Comparison of ENCODE assay signal across 14 mouse cellular contexts in the genomic region with DNA sequence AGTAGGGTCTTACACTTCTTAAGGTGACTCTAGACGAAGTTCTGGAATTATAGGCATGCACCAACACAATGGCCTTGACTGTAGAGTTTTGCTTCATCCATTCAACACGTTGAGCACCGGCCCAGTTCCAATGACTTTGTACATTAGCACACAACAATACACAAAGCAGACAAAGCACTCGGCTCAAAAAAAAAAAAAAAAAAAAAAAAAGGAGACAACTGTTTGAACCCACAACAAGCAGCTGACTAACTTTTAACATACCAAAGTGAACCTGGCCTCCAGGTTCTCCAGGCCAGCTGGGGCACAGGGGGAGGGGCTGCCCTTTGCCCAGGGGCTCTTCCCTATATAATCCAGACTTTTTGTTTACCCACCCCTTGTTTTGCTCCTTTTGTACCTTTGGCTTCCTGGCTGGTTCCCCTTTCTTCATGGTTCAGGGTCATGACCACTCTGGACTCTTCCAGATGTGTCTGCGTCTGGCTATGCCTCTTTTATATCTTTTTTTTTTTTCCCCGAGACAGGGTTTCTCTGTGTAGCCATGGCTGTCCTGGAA. TPM values are rescaled to one million over a fixed set of nuclear protein-coding genes. Genes with fewer than 3 reads are reported as not detected.
DNase-seq lines count a peak whose midpoint lies in the region; ATAC-seq and TF ChIP-seq lines count a peak whose summit lies in the region.
"Had no signal": no experiment of that assay in that cellular context is flagged by ENCODE, and none has a peak within 500 bp of the region (broad histone marks: within the 10 kb centered on the region; RNA-seq: fewer than 3 reads in every experiment).

No protein-coding gene starts in this region.

- no peaks in the 10 kb centered on the region for H3K27me3 ChIP-seq in limb, embryonic 15.5 days
- H3K27me3 ChIP-seq in neural tube, embryonic 14.5 days (ENCODE audit: control insufficient read depth, insufficient read depth, low read length), result no peaks in the 10 kb centered on the region
- H3K27me3 ChIP-seq: heart, embryonic 15.5 days had no signal

- H3K36me3 ChIP-seq in limb, embryonic 15.5 days, result peaks cover 14% of the 10 kb centered on the region; the same call in 1 of the 2 replicates
- H3K36me3 ChIP-seq in neural tube, embryonic 14.5 days (ENCODE audit: control insufficient read depth, insufficient read depth, low read length), result peaks cover 11% of the 10 kb centered on the region; the same call in 1 of the 2 replicates

- ATAC-seq in limb, embryonic 15.5 days (ENCODE audit: insufficient number of reproducible peaks, low FRiP score, low TSS enrichment, low read depth), result no peak
- no peak for ATAC-seq in neural tube, embryonic 14.5 days (ENCODE audit: low read depth)

- H3K4me1 ChIP-seq in limb, embryonic 15.5 days, result peaks cover 21% of the 10 kb centered on the region
- H3K4me1 ChIP-seq in neural tube, embryonic 14.5 days (ENCODE audit: control insufficient read depth, insufficient read depth, low read length), result peaks cover 22% of the 10 kb centered on the region

- no peak overlapping the region for H3K4me3 ChIP-seq in left cerebral cortex, adult 2 months
- no peak overlapping the region for H3K4me3 ChIP-seq in limb, embryonic 15.5 days
- H3K4me3 ChIP-seq in neural tube, embryonic 14.5 days (ENCODE audit: low read depth, low read length), result no peak overlapping the region

- H3K9me3 ChIP-seq in limb, embryonic 15.5 days, result no peaks in the 10 kb centered on the region
- no peaks in the 10 kb centered on the region for H3K9me3 ChIP-seq in neural tube, embryonic 14.5 days (ENCODE audit: control insufficient read depth, low read length)
- H3K9me3 ChIP-seq: heart, embryonic 15.5 days had no signal

- H3K27ac ChIP-seq in left cerebral cortex, adult 2 months, result peak overlapping the region; percentile 94
- peak overlapping the region; percentile 98; the same call in 1 of the 2 replicates for H3K27ac ChIP-seq in limb, embryonic 15.5 days
- H3K27ac ChIP-seq in neural tube, embryonic 14.5 days (ENCODE audit: low read depth, low read length), result peak overlapping the region; percentile 98; the same call in 1 of the 2 replicates

- H3K4me2 ChIP-seq in limb, embryonic 15.5 days, result no peak overlapping the region; the same call in 1 of the 2 replicates
- H3K4me2 ChIP-seq in neural tube, embryonic 14.5 days (ENCODE audit: low read depth, low read length), result no peak overlapping the region

- DNase-seq in cerebellum, adult 9-10 months, result peak; percentile 67
- no peak for DNase-seq in cerebellum, adult 18-20 months
- no peak for DNase-seq in left cerebral cortex, adult 2 months (ENCODE audit: extremely low spot score in 1 of 2, low spot score in 2 of 2)
- no peak for DNase-seq in left cerebral cortex, postnatal 10 days (ENCODE audit: extremely low spot score in 1 of 2, low spot score in 2 of 2)
- DNase-seq in kidney, postnatal 36 days, result no peak
- DNase-seq in left cerebral cortex, adult 11 months (ENCODE audit: low spot score), result no peak
- DNase-seq: adrenal gland, adult 2 months; embryo, embryonic 11 days; layer of hippocampus, adult 9-11 months; thymus, postnatal 4 days had no signal

- intact Hi-C loops in left cerebral cortex, adult 2 months (cut with DNase I), result loop anchor here (10.0 kb wide), 1 partner anchor 751 kb away; a partner anchor contains a TSS
- intact Hi-C loops in left cerebral cortex, postnatal 10 days (cut with DNase I), result no loop called here

- 80% methylated on average over 6 of the region's 6 CpGs for WGBS in limb, embryonic 15.5 days
- 83% methylated on average over 6 of the region's 6 CpGs for WGBS in neural tube, embryonic 14.5 days

- H3K9ac ChIP-seq in limb, embryonic 15.5 days, result no peak overlapping the region
- no peak overlapping the region; the same call in 1 of the 2 replicates for H3K9ac ChIP-seq in neural tube, embryonic 14.5 days (replicated peaks; ENCODE audit: low read depth, low read length)

- no peak for TF ChIP-seq CTCF in left cerebral cortex, adult 2 months (IDR thresholded peaks at IDR 0.05)

RNA-seq across cellular contexts. Expression of a gene that starts 1.3 kb away (rescaled TPM):
- 1,000 to 10,000 TPM; 1,191 to 1,224 TPM for total RNA-seq in left cerebral cortex, adult 2 months (2021)
- 1,000 to 10,000 TPM; 1,621 to 1,667 TPM for total RNA-seq in left cerebral cortex, postnatal 10 days (2021)
- polyA plus RNA-seq in limb, embryonic 15.5 days (2015; fragmentation: Nextera tagmentation; extraction: Ambion mirVana), result 162 and 168 TPM in 2 replicates
- polyA plus RNA-seq in neural tube, embryonic 14.5 days (2014; fragmentation: Nextera tagmentation; extraction: Ambion mirVana), result 419 and 431 TPM in 2 replicates

RNA-seq across cellular contexts. Expression of a gene that starts 38.6 kb away (rescaled TPM):
- total RNA-seq in left cerebral cortex, adult 2 months (2021), result 1 to 10 TPM; 1.3 to 1.5 TPM
- total RNA-seq in left cerebral cortex, postnatal 10 days (2021), result 1 to 10 TPM; 1.7 to 4.0 TPM
- 2.0 and 2.1 TPM in 2 replicates for polyA plus RNA-seq in limb, embryonic 15.5 days (2015; fragmentation: Nextera tagmentation; extraction: Ambion mirVana)
- 1.0 and 1.4 TPM in 2 replicates for polyA plus RNA-seq in neural tube, embryonic 14.5 days (2014; fragmentation: Nextera tagmentation; extraction: Ambion mirVana)

RNA-seq across cellular contexts. Expression of a gene that starts 44.2 kb away (rescaled TPM):
- not detected for total RNA-seq in left cerebral cortex, adult 2 months (2021)
- total RNA-seq in left cerebral cortex, postnatal 10 days (2021), result not detected
- polyA plus RNA-seq in limb, embryonic 15.5 days (2015; fragmentation: Nextera tagmentation; extraction: Ambion mirVana), result 0.17 and 0.44 TPM in 2 replicates
- polyA plus RNA-seq in neural tube, embryonic 14.5 days (2014; fragmentation: Nextera tagmentation; extraction: Ambion mirVana), result 0.29 TPM in 1 of 2 replicates, not detected in the other
- total RNA-seq: adrenal gland, adult 2 months; monocyte, adult 5-6 weeks had no signal
- polyA plus RNA-seq: adrenal gland, adult 2 months; heart, embryonic 15.5 days had no signal

RNA-seq across cellular contexts. Expression of a gene that starts 48.0 kb away (rescaled TPM):
- total RNA-seq in left cerebral cortex, adult 2 months (2021), result 10 to 100 TPM; 19.2 to 19.3 TPM
- total RNA-seq in left cerebral cortex, postnatal 10 days (2021), result 1 to 10 TPM; 4.3 to 4.6 TPM
- polyA plus RNA-seq in limb, embryonic 15.5 days (2015; fragmentation: Nextera tagmentation; extraction: Ambion mirVana), result 1,190 and 1,326 TPM in 2 replicates
- 7.8 and 11.4 TPM in 2 replicates for polyA plus RNA-seq in neural tube, embryonic 14.5 days (2014; fragmentation: Nextera tagmentation; extraction: Ambion mirVana)
- total RNA-seq: monocyte, adult 5-6 weeks had no signal

RNA-seq across cellular contexts. Expression of a gene that starts 58.9 kb away (rescaled TPM):
- total RNA-seq in left cerebral cortex, adult 2 months (2021), result 1 to 10 TPM; 8.0 to 9.5 TPM
- total RNA-seq in left cerebral cortex, postnatal 10 days (2021), result 1 to 10 TPM; 9.3 to 9.4 TPM
- 35.5 and 36.2 TPM in 2 replicates for polyA plus RNA-seq in limb, embryonic 15.5 days (2015; fragmentation: Nextera tagmentation; extraction: Ambion mirVana)
- 18.9 and 23.3 TPM in 2 replicates for polyA plus RNA-seq in neural tube, embryonic 14.5 days (2014; fragmentation: Nextera tagmentation; extraction: Ambion mirVana)
